18 mouse cellular contexts compared by ENCODE assay signal in the genomic region with DNA sequence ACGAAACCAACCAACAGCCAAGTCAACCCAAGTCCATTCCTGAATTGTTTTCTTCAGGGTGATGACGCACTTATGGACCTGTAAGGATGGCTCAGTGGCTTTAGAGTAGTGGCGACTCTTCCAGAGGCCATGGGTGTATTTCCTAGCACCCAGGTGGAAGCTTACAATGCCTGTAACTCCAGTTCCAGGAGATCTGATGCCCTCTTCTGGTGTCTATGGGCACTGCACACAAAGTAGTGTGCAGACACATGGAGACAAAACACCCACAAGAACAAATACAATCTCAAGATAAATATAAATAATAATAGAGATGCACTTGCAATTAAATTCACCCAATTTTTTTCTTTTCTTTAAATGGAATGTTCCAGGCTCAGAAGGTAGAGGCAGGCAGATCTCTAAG. TPM values are rescaled to one million over a fixed set of nuclear protein-coding genes. Genes with fewer than 3 reads are reported as not detected.
DNase-seq lines count a peak whose midpoint lies in the region; TF ChIP-seq lines count a peak whose summit lies in the region.
"Had no signal": no experiment of that assay in that cellular context is flagged by ENCODE, and none has a peak within 500 bp of the region (broad histone marks: within the 10 kb centered on the region; RNA-seq: fewer than 3 reads in every experiment).

No protein-coding gene starts in this region.

- DNase-seq in gastrocnemius, adult 18-20 months (ENCODE audit: low spot score): peak; percentile 2
- no peak for DNase-seq in gastrocnemius, postnatal 25 days
- no peak for DNase-seq in layer of hippocampus, adult 2 months (ENCODE audit: low spot score in 2 of 2)
- no peak for DNase-seq in layer of hippocampus, postnatal 25 days (ENCODE audit: extremely low spot score in 1 of 2, low spot score in 1 of 2)
- no peak for DNase-seq in brain, embryonic 14.5 days (ENCODE audit: low read depth)
- DNase-seq in T-cell, adult 2 months (ENCODE audit: low spot score): no peak
- DNase-seq: thymus, adult 2 months had no signal

- no peak overlapping the region for H3K27ac ChIP-seq in layer of hippocampus, adult 2 months
- H3K27ac ChIP-seq: liver, embryonic 15.5 days; neural tube, embryonic 15.5 days had no signal

- TF ChIP-seq POLR2A in brain, embryonic 14.5 days (IDR thresholded peaks at IDR 0.05; ENCODE audit: borderline replicate concordance, extremely low read depth, insufficient read depth, insufficient read length, poor library complexity, severe bottlenecking): no peak

- no peaks in the 10 kb centered on the region for H3K9me3 ChIP-seq in E14TG2a.4 (ENCODE audit: low read length)
- H3K9me3 ChIP-seq: liver, embryonic 15.5 days; neural tube, embryonic 15.5 days had no signal

- peak; percentile 68 for TF ChIP-seq CTCF in layer of hippocampus, adult 2 months (conservative IDR thresholded peaks at IDR 0.05)
- TF ChIP-seq CTCF in E14TG2a.4 (conservative IDR thresholded peaks at IDR 0.05; ENCODE audit: low read length): peak; percentile 52
- peak; percentile 7; the same call in 1 of the 2 replicates for TF ChIP-seq CTCF in brain, embryonic 14.5 days (IDR thresholded peaks at IDR 0.05; ENCODE audit: borderline replicate concordance, extremely low read depth, insufficient read depth, insufficient read length)

- peaks cover 17% of the 10 kb centered on the region for H3K4me1 ChIP-seq in E14TG2a.4 (replicated peaks; ENCODE audit: low read depth, low read length)

- no peaks in the 10 kb centered on the region for H3K36me3 ChIP-seq in E14TG2a.4 (ENCODE audit: insufficient read depth, low read length)
- H3K36me3 ChIP-seq: liver, embryonic 15.5 days; neural tube, embryonic 15.5 days had no signal

- no peak overlapping the region for H3K4me3 ChIP-seq in layer of hippocampus, adult 2 months
- no peak overlapping the region for H3K4me3 ChIP-seq in E14TG2a.4 (replicated peaks; ENCODE audit: low read length)
- H3K4me3 ChIP-seq: liver, embryonic 15.5 days; neural tube, embryonic 15.5 days had no signal

- peaks cover 20% of the 10 kb centered on the region for H3K27me3 ChIP-seq in E14TG2a.4 (ENCODE audit: insufficient read depth, low read length)
- H3K27me3 ChIP-seq: neural tube, embryonic 15.5 days had no signal

RNA-seq across cellular contexts. Expression of gene Bcl9l, which starts 6.7 kb away (rescaled TPM):
- total RNA-seq in gastrocnemius, adult 18-20 months (2021): 10 to 100 TPM; 36.0 to 36.6 TPM
- total RNA-seq in gastrocnemius, postnatal 25 days (2021): 10 to 100 TPM; 33.6 to 40.7 TPM
- total RNA-seq in layer of hippocampus, adult 2 months (2021): 10 to 100 TPM; 68.4 to 76.9 TPM
- 10 to 100 TPM; 59.2 to 78.1 TPM for total RNA-seq in layer of hippocampus, postnatal 25 days (2021)
- 14.4 and 35.5 TPM in 2 replicates for polyA plus RNA-seq in brain, embryonic 14.5 days (2012; rRNA removed)

RNA-seq across cellular contexts. Expression of gene Upk2, which starts 21.2 kb away (rescaled TPM):
- under 1 TPM; 0.43 to 0.83 TPM for total RNA-seq in gastrocnemius, adult 18-20 months (2021)
- under 1 TPM; 0.32 to 0.43 TPM for total RNA-seq in gastrocnemius, postnatal 25 days (2021)
- not detected for total RNA-seq in layer of hippocampus, adult 2 months (2021)
- total RNA-seq in layer of hippocampus, postnatal 25 days (2021): not detected
- polyA plus RNA-seq in brain, embryonic 14.5 days (2012; rRNA removed): 0.08 TPM in 1 of 2 replicates, not detected in the other
- total RNA-seq: adrenal gland, postnatal 4 days; common myeloid progenitor, adult 5-6 weeks; heart, postnatal 14 days; layer of hippocampus, adult 18-20 months; left cerebral cortex, postnatal 10 days; megakaryocyte, adult 5-6 weeks; monocyte, adult 5-6 weeks had no signal
- polyA plus RNA-seq: inflammation-experienced regulatory T-cells, adult 6 months; liver, embryonic 15.5 days; neural tube, embryonic 15.5 days had no signal

RNA-seq across cellular contexts. Expression of gene Foxr1, which starts 35.0 kb away (rescaled TPM):
- not detected for total RNA-seq in gastrocnemius, adult 18-20 months (2021)
- not detected for total RNA-seq in gastrocnemius, postnatal 25 days (2021)
- not detected for total RNA-seq in layer of hippocampus, adult 2 months (2021)
- not detected for total RNA-seq in layer of hippocampus, postnatal 25 days (2021)
- polyA plus RNA-seq in brain, embryonic 14.5 days (2012; rRNA removed): not detected in 2 replicates
- total RNA-seq: adrenal gland, postnatal 4 days; common myeloid progenitor, adult 5-6 weeks; heart, postnatal 14 days; layer of hippocampus, adult 18-20 months; left cerebral cortex, postnatal 10 days; megakaryocyte, adult 5-6 weeks; monocyte, adult 5-6 weeks had no signal
- polyA plus RNA-seq: liver, embryonic 15.5 days; neural tube, embryonic 15.5 days had no signal

RNA-seq across cellular contexts. Expression of gene Ccdc84, which starts 57.6 kb away (rescaled TPM):
- total RNA-seq in gastrocnemius, adult 18-20 months (2021): 1 to 10 TPM; 3.5 to 4.1 TPM
- 1 to 10 TPM; 3.9 to 5.8 TPM for total RNA-seq in gastrocnemius, postnatal 25 days (2021)
- total RNA-seq in layer of hippocampus, adult 2 months (2021): 10 to 100 TPM; 21.5 to 25.7 TPM
- 10 to 100 TPM; 16.8 to 24.1 TPM for total RNA-seq in layer of hippocampus, postnatal 25 days (2021)
- polyA plus RNA-seq in brain, embryonic 14.5 days (2012; rRNA removed): 47.1 and 59.9 TPM in 2 replicates

Comparison
In these comparisons a context has a peak if more than half of its experiments do, and no peak if none do; other contexts are left out.
1. CTCF ChIP-seq: peak in every context shown above with its lines; median percentile 68 in layer of hippocampus, adult 2 months; 52 in E14TG2a.4; 7 in brain, embryonic 14.5 days.